Mouse (Mus musculus) limb, embryonic 11.5 days (tissue): Measurements from ENCODE around the gene Oosp2. TPM values are rescaled to one million over a fixed set of nuclear protein-coding genes. Genes with fewer than 3 reads are reported as not detected.

Source experiments
- ATAC-seq: fragments of 200-750 bp; cut with Nextera tagmentation; 2 replicates; pipeline ENCODE4 v1.8.0; 2017; ENCODE audit warnings: low read depth; ENCODE audit not compliant: insufficient number of reproducible peaks, low FRiP score, low TSS enrichment
- DNase-seq: peaks from one replicate; pipeline ENCODE4 v3.0.0-alpha.2; 2015; ENCODE audit warnings: low spot score
- H3K27ac ChIP-seq: fragments of 300-500 bp; sonication (generic); replicated peaks from 2 replicates; pipeline ENCODE4 v1.5.1; 2014; ENCODE audit warnings: low read depth, mild to moderate bottlenecking, low read length
- H3K27me3 ChIP-seq: fragments of 300-500 bp; sonication (generic); 2 replicates; pipeline ENCODE4 v1.6.1; 2014; ENCODE audit warnings: mild to moderate bottlenecking, low read length, mixed read lengths; ENCODE audit not compliant: control insufficient read depth, insufficient read depth
- H3K36me3 ChIP-seq: fragments of 300-500 bp; sonication (generic); 2 replicates; pipeline ENCODE4 v1.6.1; 2014; ENCODE audit warnings: mild to moderate bottlenecking, low read length, moderate library complexity, mixed read lengths; ENCODE audit not compliant: control insufficient read depth, insufficient read depth
- H3K4me1 ChIP-seq: fragments of 300-500 bp; sonication (generic); 2 replicates; pipeline ENCODE4 v1.6.1; 2014; ENCODE audit warnings: low read length, mixed read lengths; ENCODE audit not compliant: control insufficient read depth, insufficient read depth
- H3K4me2 ChIP-seq: fragments of 300-500 bp; sonication (generic); 2 replicates; pipeline ENCODE4 v1.6.1; 2014; ENCODE audit warnings: low read depth, mild to moderate bottlenecking, moderate library complexity; ENCODE audit not compliant: severe bottlenecking
- H3K4me3 ChIP-seq: fragments of 300-500 bp; sonication (generic); 2 replicates; pipeline ENCODE4 v1.5.1; 2014; ENCODE audit warnings: low read depth, low read length
- H3K9ac ChIP-seq: fragments of 300-500 bp; sonication (generic); 2 replicates; pipeline ENCODE4 v1.6.1; 2014; ENCODE audit warnings: mild to moderate bottlenecking, low read length
- H3K9me3 ChIP-seq: fragments of 300-500 bp; sonication (generic); 2 replicates; pipeline ENCODE4 v1.6.1; 2016; ENCODE audit warnings: low read length; ENCODE audit not compliant: control insufficient read depth
- WGBS: fragments of 180-500 bp; shearing (Covaris S2); extraction: QIAGEN DNeasy Blood & Tissue Kit; methylation state at CpG from one replicate; pipeline ENCODE4 v1.1.7; 2014; 5-methylcytosine and 5-hydroxymethylcytosine counted together
- polyA plus RNA-seq: library from polyadenylated mRNA; unstranded; fragments of >200 nt; fragmentation: Nextera tagmentation; extraction: Ambion mirVana; gene quantifications from 2 replicates; pipeline ENCODE4 v1.2.1, GENCODE M21; 2014

Oosp2 gene
- not detected in 2 replicates for polyA plus RNA-seq

- Histone ChIP-seq H3K27me3 (no peaks in the 10 kb centered on the region), H3K4me3 (no peak within 1 kb of the TSS), H3K9ac (no peak within 1 kb of the TSS), H3K9me3 (no peaks in the 10 kb centered on the region), H3K4me2 (no peak within 1 kb of the TSS), H3K27ac (no peak within 1 kb of the TSS), H3K4me1 (no peaks in the 10 kb centered on the region), H3K36me3 (no peaks in the 10 kb centered on the region)
- ATAC-seq, result no peak
- WGBS, result 89% methylated on average over 5 of the region's 5 CpGs
- DNase-seq, result no peak
Observed at GRCm38 (mm10) chr19:11660459-11660858, at the start of gene Oosp2. Oosp2 (minus strand) TSS chr19:11660559.

GRCm38 (mm10) chr19:11698342-11698741 is 38.0 kb upstream of the Oosp2 start:
- Histone ChIP-seq H3K4me1 (no peaks in the 10 kb centered on the region), H3K4me2 (no peak overlapping the region), H3K27ac (no peak overlapping the region), H3K27me3 (no peaks in the 10 kb centered on the region), H3K36me3 (no peaks in the 10 kb centered on the region), H3K9ac (no peak overlapping the region), H3K4me3 (no peak overlapping the region), H3K9me3 (no peaks in the 10 kb centered on the region)
- WGBS, result 91% methylated on average over 6 of the region's 6 CpGs
- no peak for DNase-seq
- ATAC-seq, result no peak

- H3K36me3 ChIP-seq, result no peaks in the 10 kb centered on the region
- no peak within 1 kb of the TSS for H3K9ac ChIP-seq
- no peak within 1 kb of the TSS for H3K4me3 ChIP-seq
- H3K4me2 ChIP-seq, result no peak within 1 kb of the TSS
- ATAC-seq, result no peak
- no peaks in the 10 kb centered on the region for H3K4me1 ChIP-seq
- H3K9me3 ChIP-seq, result no peaks in the 10 kb centered on the region
- DNase-seq, result no peak
- H3K27me3 ChIP-seq, result no peaks in the 10 kb centered on the region
- no peak within 1 kb of the TSS for H3K27ac ChIP-seq
- WGBS, result 80% methylated on average over 2 of the region's 2 CpGs
Observed at GRCm38 (mm10) chr19:11696755-11697154, 36.4 kb upstream of the Oosp2 start, which contains the start of gene Oosp3. Oosp3 (plus strand) TSS chr19:11697055.

- 74% methylated on average over 1 of the region's 1 CpGs for WGBS
Observed at GRCm38 (mm10) chr19:11691454-11691853, 31.1 kb upstream of the Oosp2 start.

DNA sequence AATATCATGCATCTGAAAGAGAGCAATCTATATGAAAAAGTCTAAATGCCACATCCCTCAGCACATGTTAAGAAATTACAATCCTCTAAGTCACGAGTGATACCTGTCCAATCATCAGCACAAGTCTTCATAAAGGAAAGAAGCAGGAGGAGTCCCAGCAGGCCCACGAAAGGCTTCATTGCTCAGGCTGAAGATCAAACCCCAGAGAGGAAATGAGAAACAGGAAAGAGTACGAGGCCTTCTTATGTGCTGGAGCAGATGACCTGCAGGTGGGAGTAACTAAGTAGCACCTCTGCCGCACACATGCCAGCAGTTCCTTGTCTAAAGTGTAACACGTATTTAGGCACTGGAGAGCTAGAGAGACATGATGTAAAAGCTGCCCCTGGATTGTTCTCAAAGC is 30.5 kb upstream of the Oosp2 start, which contains the start of gene Oosp1:
TSS of gene Oosp1 (minus strand) at position 312 of the 400 bp plus-strand sequence.
- no peak for ATAC-seq
- Histone ChIP-seq H3K9ac (no peak within 1 kb of the TSS), H3K4me1 (no peaks in the 10 kb centered on the region), H3K9me3 (no peaks in the 10 kb centered on the region), H3K27me3 (no peaks in the 10 kb centered on the region), H3K4me3 (no peak within 1 kb of the TSS), H3K4me2 (no peak within 1 kb of the TSS), H3K27ac (no peak within 1 kb of the TSS), H3K36me3 (no peaks in the 10 kb centered on the region)
- DNase-seq, result no peak
- WGBS, result 53% methylated on average over 5 of the region's 5 CpGs

More at GRCm38 (mm10) chr19:11691454-11691853, 31.1 kb upstream of the Oosp2 start:
- Histone ChIP-seq H3K27ac (no peak overlapping the region), H3K9ac (no peak overlapping the region), H3K4me2 (no peak overlapping the region), H3K4me1 (no peaks in the 10 kb centered on the region), H3K9me3 (no peaks in the 10 kb centered on the region), H3K4me3 (no peak overlapping the region), H3K36me3 (no peaks in the 10 kb centered on the region), H3K27me3 (no peaks in the 10 kb centered on the region)
- ATAC-seq (no peak), DNase-seq (no peak)

DNA sequence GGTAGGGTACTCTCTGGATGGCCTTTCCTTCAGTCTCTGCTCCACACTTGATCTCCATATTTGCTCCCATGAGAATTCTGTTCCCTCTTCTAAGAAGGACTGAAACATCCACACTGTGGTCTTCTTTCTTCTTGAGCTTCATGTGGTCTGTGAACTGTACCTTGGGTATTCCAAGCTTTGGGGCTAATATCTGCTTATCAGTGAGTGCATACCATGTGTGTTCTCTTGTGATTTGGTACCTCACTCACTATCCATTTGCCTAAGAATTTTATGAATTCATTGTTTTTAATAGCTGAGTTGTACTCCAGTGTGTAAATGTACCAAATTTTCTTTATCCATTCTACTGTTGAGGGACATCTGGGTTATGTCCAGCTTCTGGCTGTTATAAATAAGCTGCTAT is 1.2 kb upstream of the Oosp2 start:
- Histone ChIP-seq H3K9ac (no peak overlapping the region), H3K36me3 (no peaks in the 10 kb centered on the region), H3K27ac (no peak overlapping the region), H3K4me2 (no peak overlapping the region), H3K9me3 (no peaks in the 10 kb centered on the region), H3K27me3 (no peaks in the 10 kb centered on the region), H3K4me1 (no peaks in the 10 kb centered on the region), H3K4me3 (no peak overlapping the region)
- ATAC-seq, result no peak
- DNase-seq, result no peak

DNA sequence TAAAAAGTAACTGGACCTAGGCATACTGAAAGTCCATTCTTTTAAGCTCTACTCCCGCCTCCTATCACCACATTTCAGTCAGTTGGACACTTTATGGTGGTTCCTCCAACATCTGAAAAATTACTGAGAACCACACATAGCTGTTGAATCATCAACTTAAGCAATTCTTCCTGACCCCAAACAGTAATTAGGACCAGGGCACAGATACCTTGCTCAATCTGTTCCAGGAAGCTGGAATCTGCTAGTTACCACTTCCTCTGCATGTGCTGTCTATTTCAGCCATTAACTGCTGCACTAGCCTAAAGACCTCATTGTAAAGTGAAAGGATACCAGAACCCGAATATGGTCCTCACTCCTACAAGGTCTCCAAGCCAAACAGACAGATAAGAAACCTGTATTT is 1.2 kb downstream of the Oosp2 start:
- no peaks in the 10 kb centered on the region for H3K36me3 ChIP-seq
- DNase-seq (no peak), ATAC-seq (no peak)
- H3K27ac ChIP-seq, result no peak overlapping the region
- H3K4me3 ChIP-seq, result no peak overlapping the region
- no peaks in the 10 kb centered on the region for H3K9me3 ChIP-seq
- H3K4me1 ChIP-seq, result no peaks in the 10 kb centered on the region
- H3K4me2 ChIP-seq, result no peak overlapping the region
- 77% methylated on average over 2 of the region's 2 CpGs for WGBS
- H3K27me3 ChIP-seq, result no peaks in the 10 kb centered on the region
- H3K9ac ChIP-seq, result no peak overlapping the region

DNA sequence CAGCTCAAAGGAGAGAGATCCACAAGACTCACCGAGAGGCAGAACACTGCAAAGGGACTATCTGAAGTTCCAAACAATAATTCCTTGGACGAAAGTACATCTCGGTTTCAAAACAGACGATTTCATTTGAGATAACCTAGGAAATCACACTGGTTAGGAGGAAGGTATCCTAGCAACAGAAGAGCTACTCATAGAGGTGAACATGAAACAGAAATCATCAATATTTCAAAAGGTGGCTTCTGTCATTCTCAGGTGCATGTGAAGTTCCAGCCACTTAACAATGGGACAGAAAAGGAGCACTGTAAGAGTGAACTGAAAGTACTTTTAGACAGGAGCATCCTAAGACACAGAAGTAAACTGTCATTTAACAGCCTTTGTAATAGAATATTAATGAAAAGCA is 10.8 kb downstream of the Oosp2 start:
- no peaks in the 10 kb centered on the region for H3K4me1 ChIP-seq
- no peak overlapping the region for H3K4me3 ChIP-seq
- no peaks in the 10 kb centered on the region for H3K27me3 ChIP-seq
- ATAC-seq (no peak), DNase-seq (no peak)
- no peak overlapping the region for H3K9ac ChIP-seq
- no peaks in the 10 kb centered on the region for H3K9me3 ChIP-seq
- H3K27ac ChIP-seq, result no peak overlapping the region
- 90% methylated on average over 4 of the region's 4 CpGs for WGBS
- H3K4me2 ChIP-seq, result no peak overlapping the region
- no peaks in the 10 kb centered on the region for H3K36me3 ChIP-seq

DNA sequence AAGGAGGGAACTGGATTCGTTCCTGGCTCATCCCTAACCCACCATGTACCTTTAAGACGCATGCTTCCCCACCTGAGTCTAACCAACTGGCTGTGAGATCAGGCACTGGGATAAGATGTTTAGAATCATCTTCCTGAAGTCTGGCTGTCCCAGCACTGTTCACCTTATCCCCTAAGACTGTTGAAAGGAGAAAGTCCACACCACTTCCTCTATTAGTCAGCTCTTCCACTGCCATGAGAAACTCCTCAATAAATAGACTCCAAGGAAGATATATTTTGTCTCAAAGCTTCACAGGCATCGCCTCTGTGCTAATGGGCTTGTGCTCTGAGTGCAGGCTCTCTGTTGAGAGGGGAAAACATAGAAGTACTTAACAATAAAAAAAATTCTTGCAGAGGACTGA is 14.2 kb downstream of the Oosp2 start:
- Histone ChIP-seq H3K4me2 (no peak overlapping the region), H3K36me3 (no peaks in the 10 kb centered on the region), H3K9ac (no peak overlapping the region), H3K27me3 (no peaks in the 10 kb centered on the region), H3K9me3 (no peaks in the 10 kb centered on the region), H3K4me3 (no peak overlapping the region), H3K27ac (no peak overlapping the region), H3K4me1 (no peaks in the 10 kb centered on the region)
- ATAC-seq (no peak), DNase-seq (no peak)
- WGBS, result 81% methylated on average over 3 of the region's 3 CpGs
